Comparison of ENCODE assay signal across 20 mouse cellular contexts in the genomic region with DNA sequence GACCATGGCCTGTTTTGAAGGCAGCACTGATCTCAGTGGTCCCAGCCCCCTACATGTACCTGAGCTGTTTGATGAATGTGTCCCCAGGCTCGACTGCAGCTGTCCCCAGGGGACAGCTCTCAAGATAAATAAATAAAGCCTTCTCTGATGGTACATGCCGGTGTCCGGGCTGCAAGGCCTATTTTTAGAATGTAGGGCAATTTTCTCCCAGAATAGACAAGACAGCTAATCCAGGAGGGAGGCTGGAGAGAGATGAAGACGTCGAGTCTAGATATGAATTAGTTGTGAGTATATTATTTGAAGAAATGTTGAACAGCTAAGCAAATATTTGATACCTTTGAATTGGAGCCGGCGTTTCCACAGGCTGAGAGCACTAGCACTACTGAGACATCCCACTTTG. TPM values are rescaled to one million over a fixed set of nuclear protein-coding genes. Genes with fewer than 3 reads are reported as not detected.
A peak's percentile ranks its signal among the peaks of the same experiment; 100 is the strongest.
DNase-seq lines count a peak whose midpoint lies in the region; ATAC-seq and TF ChIP-seq lines count a peak whose summit lies in the region.
"Had no signal": no experiment of that assay in that cellular context is flagged by ENCODE, and none has a peak within 500 bp of the region (broad histone marks: within the 10 kb centered on the region; RNA-seq: fewer than 3 reads in every experiment).

No protein-coding gene starts in this region.

- no peak overlapping the region for H3K27ac ChIP-seq in midbrain, postnatal 0 days (ENCODE audit: low read depth, low read length)
- no peak overlapping the region for H3K27ac ChIP-seq in midbrain, embryonic 15.5 days
- H3K27ac ChIP-seq in forebrain, embryonic 11.5 days (ENCODE audit: low read depth, low read length) = no peak overlapping the region
- H3K27ac ChIP-seq: limb, embryonic 15.5 days; liver, embryonic 15.5 days; macrophage; midbrain, embryonic 10.5 days; neural tube, embryonic 13.5 days had no signal

- H3K4me1 ChIP-seq in midbrain, postnatal 0 days (ENCODE audit: insufficient read depth, low read length) = peaks cover 3% of the 10 kb centered on the region; the same call in 1 of the 2 replicates
- H3K4me1 ChIP-seq in midbrain, embryonic 15.5 days = peaks cover 10% of the 10 kb centered on the region
- H3K4me1 ChIP-seq in forebrain, embryonic 11.5 days (replicated peaks; ENCODE audit: control insufficient read depth, insufficient read depth, low read length) = 0 out of 2 replicates have a peak, but pooled peaks cover 1% of the 10 kb centered on the region

- DNase-seq in cerebellum, adult 18-20 months = peak; percentile 14 to 26
- DNase-seq in cerebellum, adult 11-12 months = no peak
- DNase-seq in gastrocnemius, postnatal 25 days = peak; percentile 38
- DNase-seq in gastrocnemius, postnatal 10 days = no peak
- DNase-seq in midbrain, postnatal 0 days (ENCODE audit: low spot score) = peak; percentile 2
- no peak for DNase-seq in spleen, postnatal 36 days (ENCODE audit: low spot score in 2 of 2)
- DNase-seq in forebrain, embryonic 11.5 days (ENCODE audit: low spot score) = no peak
- DNase-seq: adrenal gland, adult 8-10 months; kidney, postnatal 36 days had no signal

- H3K4me2 ChIP-seq in midbrain, postnatal 0 days (ENCODE audit: low read depth, low read length, poor library complexity, severe bottlenecking) = no peak overlapping the region
- no peak overlapping the region for H3K4me2 ChIP-seq in midbrain, embryonic 15.5 days
- H3K4me2 ChIP-seq in forebrain, embryonic 11.5 days (ENCODE audit: low read depth, low read length, severe bottlenecking) = no peak overlapping the region
- H3K4me2 ChIP-seq: limb, embryonic 15.5 days; liver, embryonic 15.5 days; neural tube, embryonic 13.5 days had no signal

- no peak for TF ChIP-seq CTCF in midbrain, postnatal 0 days (IDR thresholded peaks at IDR 0.05)

- no peak for ATAC-seq in midbrain, postnatal 0 days (ENCODE audit: low FRiP score)
- no peak for ATAC-seq in midbrain, embryonic 15.5 days (replicated peaks)
- ATAC-seq in forebrain, embryonic 11.5 days (replicated peaks; ENCODE audit: low FRiP score) = no peak
- ATAC-seq: forebrain, embryonic 14.5 days; hindbrain, embryonic 16.5 days; intestine, embryonic 16.5 days; Patski had no signal

- no peak overlapping the region for H3K9ac ChIP-seq in midbrain, postnatal 0 days (replicated peaks; ENCODE audit: low read length, poor library complexity, severe bottlenecking)
- no peak overlapping the region for H3K9ac ChIP-seq in midbrain, embryonic 15.5 days
- no peak overlapping the region for H3K9ac ChIP-seq in forebrain, embryonic 11.5 days (ENCODE audit: low read length)
- H3K9ac ChIP-seq: limb, embryonic 15.5 days; liver, embryonic 15.5 days; neural tube, embryonic 13.5 days had no signal

- no peaks in the 10 kb centered on the region for H3K9me3 ChIP-seq in midbrain, postnatal 0 days (ENCODE audit: low read length)
- no peaks in the 10 kb centered on the region for H3K9me3 ChIP-seq in midbrain, embryonic 15.5 days
- H3K9me3 ChIP-seq in forebrain, embryonic 11.5 days (ENCODE audit: control insufficient read depth, low read length) = no peaks in the 10 kb centered on the region
- H3K9me3 ChIP-seq: limb, embryonic 15.5 days; liver, embryonic 15.5 days; midbrain, embryonic 10.5 days; neural tube, embryonic 13.5 days had no signal

- no peak overlapping the region for H3K4me3 ChIP-seq in midbrain, postnatal 0 days (ENCODE audit: low read depth, low read length)
- H3K4me3 ChIP-seq in midbrain, embryonic 15.5 days = no peak overlapping the region
- no peak overlapping the region for H3K4me3 ChIP-seq in forebrain, embryonic 11.5 days (ENCODE audit: low read depth, low read length)
- H3K4me3 ChIP-seq: erythroblast, embryonic 14.5 days; limb, embryonic 15.5 days; liver, embryonic 15.5 days; midbrain, embryonic 10.5 days; neural tube, embryonic 13.5 days had no signal

- 55% methylated on average over 7 of the region's 7 CpGs for WGBS in midbrain, postnatal 0 days
- 57% methylated on average over 7 of the region's 7 CpGs for WGBS in midbrain, embryonic 15.5 days
- WGBS in forebrain, embryonic 11.5 days = 73% methylated on average over 7 of the region's 7 CpGs

- no peaks in the 10 kb centered on the region for H3K27me3 ChIP-seq in midbrain, postnatal 0 days (ENCODE audit: insufficient read depth, low read length)
- no peaks in the 10 kb centered on the region for H3K27me3 ChIP-seq in midbrain, embryonic 15.5 days (replicated peaks)
- no peaks in the 10 kb centered on the region for H3K27me3 ChIP-seq in forebrain, embryonic 11.5 days (ENCODE audit: control insufficient read depth, insufficient read depth, low read length)
- H3K27me3 ChIP-seq: limb, embryonic 15.5 days; liver, embryonic 15.5 days; neural tube, embryonic 13.5 days had no signal

- H3K36me3 ChIP-seq in midbrain, postnatal 0 days (ENCODE audit: insufficient read depth, low read length) = no peaks in the 10 kb centered on the region
- no peaks in the 10 kb centered on the region for H3K36me3 ChIP-seq in midbrain, embryonic 15.5 days (replicated peaks)
- H3K36me3 ChIP-seq in forebrain, embryonic 11.5 days (ENCODE audit: control insufficient read depth, insufficient read depth, low read length) = no peaks in the 10 kb centered on the region
- H3K36me3 ChIP-seq: limb, embryonic 15.5 days; liver, embryonic 15.5 days; midbrain, embryonic 10.5 days; neural tube, embryonic 13.5 days had no signal

RNA-seq across cellular contexts. Expression of a gene that starts 35.7 kb away (rescaled TPM):
- 10 to 100 TPM; 20.5 to 25.2 TPM for total RNA-seq in gastrocnemius, postnatal 25 days (2021)
- total RNA-seq in gastrocnemius, postnatal 10 days (2021) = 10 to 100 TPM; 35.3 to 41.8 TPM
- 31.7 and 38.2 TPM in 2 replicates for total RNA-seq in midbrain, postnatal 0 days (2014; rRNA removed)
- polyA plus RNA-seq in midbrain, postnatal 0 days (2015; fragmentation: Nextera tagmentation; extraction: Ambion mirVana) = 36.1 and 38.4 TPM in 2 replicates
- polyA plus RNA-seq in midbrain, embryonic 15.5 days (2015; fragmentation: Nextera tagmentation; extraction: Ambion mirVana) = 34.3 and 35.1 TPM in 2 replicates
- 50.5 and 51.4 TPM in 2 replicates for polyA plus RNA-seq in forebrain, embryonic 11.5 days (2014; fragmentation: Nextera tagmentation; extraction: Ambion mirVana)

RNA-seq across cellular contexts. Expression of a gene that starts 48.2 kb away (rescaled TPM):
- total RNA-seq in gastrocnemius, postnatal 25 days (2021) = 1 to 10 TPM in 1 of 2 experiments, under 1 TPM in 1; 0.33 to 1.3 TPM
- 1 to 10 TPM; 3.1 to 8.2 TPM for total RNA-seq in gastrocnemius, postnatal 10 days (2021)
- total RNA-seq in midbrain, postnatal 0 days (2014; rRNA removed) = 9.5 and 11.4 TPM in 2 replicates
- 13.2 and 13.4 TPM in 2 replicates for polyA plus RNA-seq in midbrain, postnatal 0 days (2015; fragmentation: Nextera tagmentation; extraction: Ambion mirVana)
- 11.6 and 13.2 TPM in 2 replicates for polyA plus RNA-seq in midbrain, embryonic 15.5 days (2015; fragmentation: Nextera tagmentation; extraction: Ambion mirVana)
- 68.6 and 71.1 TPM in 2 replicates for polyA plus RNA-seq in forebrain, embryonic 11.5 days (2014; fragmentation: Nextera tagmentation; extraction: Ambion mirVana)

Comparison
In these comparisons a context has a peak if more than half of its experiments do, and no peak if none do; other contexts are left out.
1. DNase-seq: peak in cerebellum, adult 18-20 months (2 of 2), gastrocnemius, postnatal 25 days (single experiment) and midbrain, postnatal 0 days (single experiment); none in cerebellum, adult 11-12 months (single experiment), gastrocnemius, postnatal 10 days (single experiment), spleen, postnatal 36 days (0 of 2) and forebrain, embryonic 11.5 days (single experiment).